Mouse (Mus musculus) liver, embryonic 11.5 days (tissue): ENCODE data around the gene H6pd. TPM values are rescaled to one million over a fixed set of nuclear protein-coding genes. Genes with fewer than 3 reads are reported as not detected.

Experiments used
- ATAC-seq: fragments of 200-750 bp; cut with Nextera tagmentation; replicated peaks from 2 replicates; pipeline ENCODE4 v1.8.0; 2017; ENCODE audit warnings: moderate number of reproducible peaks, mild to moderate bottlenecking, moderate TSS enrichment, moderate library complexity; ENCODE audit not compliant: low FRiP score
- DNase-seq: peaks from one replicate; pipeline ENCODE4 v3.0.0-alpha.2; 2017; ENCODE audit warnings: low spot score
- H3K27ac ChIP-seq: fragments of 300-500 bp; sonication (generic); 2 replicates; pipeline ENCODE4 v1.5.1; 2014; ENCODE audit warnings: mild to moderate bottlenecking, low read depth, low read length, control low read depth
- H3K27me3 ChIP-seq: fragments of 300-500 bp; sonication (generic); replicated peaks from 2 replicates; pipeline ENCODE4 v1.6.1; 2014; ENCODE audit warnings: low read length, mixed read lengths; ENCODE audit not compliant: control insufficient read depth, insufficient read depth
- H3K36me3 ChIP-seq: fragments of 300-500 bp; sonication (generic); 2 replicates; pipeline ENCODE4 v1.6.1; 2014; ENCODE audit warnings: mild to moderate bottlenecking, low read length, moderate library complexity, mixed read lengths; ENCODE audit not compliant: control insufficient read depth, insufficient read depth
- H3K4me1 ChIP-seq: fragments of 300-500 bp; sonication (generic); replicated peaks from 2 replicates; pipeline ENCODE4 v1.6.1; 2014; ENCODE audit warnings: low read length, mixed read lengths; ENCODE audit not compliant: control insufficient read depth, insufficient read depth
- H3K4me2 ChIP-seq: fragments of 300-500 bp; sonication (generic); 2 replicates; pipeline ENCODE4 v1.6.1; 2014; ENCODE audit warnings: mild to moderate bottlenecking, control low read depth, moderate library complexity
- H3K4me3 ChIP-seq: fragments of 300-500 bp; sonication (generic); 2 replicates; pipeline ENCODE4 v1.5.1; 2014; ENCODE audit warnings: low read depth, low read length, control low read depth
- H3K9ac ChIP-seq: fragments of 300-500 bp; sonication (generic); 2 replicates; pipeline ENCODE4 v1.6.1; 2014; ENCODE audit warnings: low read depth, low read length, control low read depth
- H3K9me3 ChIP-seq: fragments of 300-500 bp; sonication (generic); 2 replicates; pipeline ENCODE4 v1.6.1; 2016; ENCODE audit warnings: low read length, inconsistent platforms, mixed read lengths; ENCODE audit not compliant: control insufficient read depth
- WGBS: fragments of 180-500 bp; shearing (Covaris S2); extraction: QIAGEN DNeasy Blood & Tissue Kit; methylation state at CpG from one replicate; pipeline ENCODE4 v1.1.7; 2014; 5-methylcytosine and 5-hydroxymethylcytosine counted together
- polyA plus RNA-seq: library from polyadenylated mRNA; unstranded; fragments of >200 nt; fragmentation: Nextera tagmentation; extraction: Ambion mirVana; gene quantifications from 2 replicates; pipeline ENCODE4 v1.2.1, GENCODE M21; 2014

The H6pd gene
- polyA plus RNA-seq, 1 experiment from 2014 or later: 9.8 TPM

DNA sequence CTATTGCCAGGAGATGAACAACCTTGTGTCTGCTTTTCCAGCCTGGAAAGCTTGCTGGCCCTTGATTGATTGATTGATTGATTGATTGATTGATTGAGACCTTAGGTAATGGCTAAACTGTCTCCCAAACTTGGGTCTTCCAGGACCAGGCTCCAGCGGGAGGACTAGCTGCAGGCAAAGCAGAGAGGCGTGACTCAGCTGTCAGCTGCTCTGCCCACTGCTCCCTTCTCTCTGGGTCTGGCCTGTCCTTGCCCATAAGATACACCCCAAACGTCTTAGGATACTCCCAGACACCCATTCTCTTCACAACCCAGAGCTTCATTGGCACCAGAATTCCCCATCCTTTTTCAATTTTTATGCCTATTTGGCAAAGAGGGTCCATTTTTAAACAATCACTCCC, 78.1 kb downstream of the H6pd start:
- H3K4me2 ChIP-seq: no peak overlapping the region
- H3K9me3 ChIP-seq: no peaks in the 10 kb centered on the region
- no peak overlapping the region for H3K27ac ChIP-seq
- H3K9ac ChIP-seq: no peak overlapping the region
- no peaks in the 10 kb centered on the region for H3K4me1 ChIP-seq
- no peaks in the 10 kb centered on the region for H3K36me3 ChIP-seq
- no peak for ATAC-seq
- H3K27me3 ChIP-seq: peaks cover 6% of the 10 kb centered on the region
- DNase-seq: no peak
- 71% methylated on average over 3 of the region's 3 CpGs for WGBS
- H3K4me3 ChIP-seq: no peak overlapping the region

Other genes starting within 250 kb of the H6pd start
- 21.9 and 23.2 TPM in 2 replicates for gene Slc25a33, start 234.7 kb downstream of the H6pd start, polyA plus RNA-seq
- gene Spsb1, start 54.0 kb downstream of the H6pd start, polyA plus RNA-seq: 2.9 and 3.1 TPM in 2 replicates
- 0.29 and 0.31 TPM in 2 replicates for gene Gpr157, start 78.3 kb upstream of the H6pd start, polyA plus RNA-seq
- gene Slc2a5, start 110.3 kb upstream of the H6pd start, polyA plus RNA-seq: 0.14 and 0.48 TPM in 2 replicates
- gene Slc2a7, start 139.9 kb upstream of the H6pd start, polyA plus RNA-seq: not detected in 2 replicates
- gene Car6, start 192.3 kb upstream of the H6pd start, polyA plus RNA-seq: not detected in 2 replicates
- gene Eno1, start 227.7 kb upstream of the H6pd start, polyA plus RNA-seq: 2,392 and 2,590 TPM in 2 replicates